Mouse (Mus musculus): ENCODE data around the gene Zfp704. TPM values are rescaled to one million over a fixed set of nuclear protein-coding genes. Genes with fewer than 3 reads are reported as not detected.

Zfp704 gene
- total RNA-seq, 2 experiments from 2014 or later = 28.8 to 30.4 TPM

DNA sequence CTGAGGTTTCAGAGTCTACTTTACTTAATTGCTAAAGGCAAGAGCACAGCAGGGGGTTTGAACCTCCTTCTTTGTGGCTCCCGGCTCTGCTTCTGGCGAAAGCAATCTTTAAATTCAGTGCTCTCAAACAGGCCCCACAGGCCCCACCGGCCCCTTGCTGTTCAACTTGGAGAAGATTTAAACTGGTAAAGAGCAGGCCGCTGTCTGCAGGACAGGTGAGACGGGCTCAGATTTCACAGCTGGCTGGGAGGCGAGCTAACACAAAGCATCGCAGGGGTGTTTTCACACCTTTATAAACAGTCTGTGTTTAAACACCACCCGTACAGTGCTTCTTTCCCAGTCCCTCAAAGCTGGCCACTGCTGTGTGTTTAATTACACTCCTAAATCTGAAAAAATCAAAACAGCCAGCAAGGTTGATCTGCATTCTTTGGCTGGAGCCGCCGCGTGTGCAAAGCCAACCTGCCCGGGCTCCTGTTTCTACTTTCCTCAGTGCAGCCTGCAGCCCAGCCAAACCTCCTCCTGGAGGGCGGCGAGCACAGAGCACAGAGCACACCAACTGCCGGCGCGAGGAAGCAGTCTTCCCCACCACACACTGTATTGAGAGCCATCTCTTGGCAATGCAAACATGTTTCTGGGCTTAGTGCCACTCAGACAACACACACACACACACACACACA is 89.7 kb downstream of the Zfp704 start:
- peak; percentile 59 to 74 for DNase-seq (ENCODE audit: low spot score in 2 of 2)

DNA sequence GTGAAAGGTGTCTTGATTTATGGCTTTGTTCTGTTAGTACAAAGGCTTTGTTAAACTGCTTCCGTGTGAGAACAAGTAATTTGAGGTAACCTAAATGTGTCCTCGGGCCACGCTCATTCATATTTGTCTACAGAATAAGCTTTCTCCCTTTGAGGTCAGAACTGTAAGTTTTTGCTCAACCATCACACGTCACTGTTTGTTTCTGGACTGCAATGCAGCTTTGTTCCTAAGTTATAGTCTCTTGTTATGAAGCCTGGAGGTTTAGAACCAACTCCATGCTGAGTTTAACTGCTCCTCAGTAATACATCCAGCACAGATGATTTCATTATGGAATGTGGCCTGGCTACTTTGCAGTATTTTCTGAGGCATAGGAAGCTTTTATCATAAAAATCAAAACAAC is 90.4 kb downstream of the Zfp704 start:
- DNase-seq (ENCODE audit: low spot score in 2 of 2) = no peak

DNA sequence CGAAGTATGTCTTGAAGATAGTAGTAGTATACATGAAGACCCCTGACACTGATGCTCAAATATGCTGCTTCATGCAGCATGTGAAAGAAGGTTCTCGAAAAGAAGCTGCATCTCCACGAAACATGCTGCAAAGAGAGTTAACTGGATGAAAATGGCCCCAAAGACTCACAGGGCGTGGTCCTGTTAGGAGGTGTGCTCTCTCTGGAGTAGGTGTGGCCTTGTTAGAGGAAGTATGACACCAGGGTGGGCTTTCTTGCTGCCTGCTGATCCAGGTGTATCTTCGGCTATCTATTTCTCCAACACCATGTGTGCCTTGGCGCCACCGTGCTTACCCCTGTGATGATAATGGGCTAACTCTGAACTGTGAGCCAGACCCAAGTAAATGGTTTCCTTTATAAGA is 90.9 kb downstream of the Zfp704 start:
- no peak for DNase-seq (ENCODE audit: low spot score in 2 of 2)

DNA sequence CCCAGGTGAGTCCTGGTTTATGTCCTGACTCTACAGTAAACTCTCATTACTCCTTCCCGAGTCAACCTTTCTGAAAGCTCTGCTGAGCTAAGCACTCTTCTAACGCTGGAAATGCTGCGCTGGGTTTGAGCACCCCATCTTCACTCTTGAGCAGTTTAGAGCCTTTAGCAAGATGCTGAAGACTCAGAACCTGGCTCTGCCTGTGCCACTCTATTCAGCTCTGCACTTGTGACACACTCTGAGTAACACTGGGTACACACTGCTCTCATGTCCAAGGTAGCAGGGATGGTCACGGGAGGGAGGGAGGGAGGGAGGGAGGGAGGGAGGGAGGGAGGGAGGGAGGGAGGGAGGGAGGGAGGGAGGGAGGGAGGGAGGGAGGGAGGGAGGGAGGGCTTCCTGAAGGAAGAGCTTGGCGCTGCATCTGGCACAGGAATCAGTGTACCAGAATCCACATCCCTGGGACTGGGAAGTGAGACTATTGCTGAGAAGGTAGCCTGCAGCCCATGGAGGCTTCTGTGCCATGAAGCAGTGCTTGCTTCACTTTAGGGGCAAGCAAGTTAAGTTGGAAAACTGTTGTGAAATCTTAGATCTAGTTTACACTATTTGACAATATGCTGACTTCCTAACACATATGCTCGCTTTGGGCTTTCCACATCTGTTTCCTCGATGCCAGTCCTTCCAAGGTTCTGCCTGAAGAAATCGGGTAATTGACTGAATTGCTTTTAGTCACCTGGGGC is 93.6 kb downstream of the Zfp704 start:
- no peak for DNase-seq (ENCODE audit: low spot score in 2 of 2)

DNA sequence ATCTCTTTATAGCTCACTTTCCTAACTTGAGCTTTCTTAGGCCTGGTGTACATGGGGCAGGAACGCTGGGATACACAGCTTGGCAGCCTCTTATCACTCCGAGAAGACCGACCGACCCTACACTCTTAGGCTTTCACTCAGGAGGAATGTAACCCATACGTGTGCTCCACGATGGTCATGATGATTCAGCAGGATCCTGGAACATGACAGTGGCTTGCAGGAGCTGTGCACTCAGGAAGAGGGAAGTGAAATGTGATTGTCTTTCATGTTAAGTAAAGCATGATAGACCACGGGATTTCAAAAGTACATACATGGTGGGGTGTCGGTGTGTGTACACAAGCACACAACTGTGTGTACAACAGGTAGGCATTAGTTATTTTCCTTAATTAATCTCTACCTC is 94.4 kb downstream of the Zfp704 start:
- no peak for DNase-seq (ENCODE audit: low spot score in 2 of 2)

DNA sequence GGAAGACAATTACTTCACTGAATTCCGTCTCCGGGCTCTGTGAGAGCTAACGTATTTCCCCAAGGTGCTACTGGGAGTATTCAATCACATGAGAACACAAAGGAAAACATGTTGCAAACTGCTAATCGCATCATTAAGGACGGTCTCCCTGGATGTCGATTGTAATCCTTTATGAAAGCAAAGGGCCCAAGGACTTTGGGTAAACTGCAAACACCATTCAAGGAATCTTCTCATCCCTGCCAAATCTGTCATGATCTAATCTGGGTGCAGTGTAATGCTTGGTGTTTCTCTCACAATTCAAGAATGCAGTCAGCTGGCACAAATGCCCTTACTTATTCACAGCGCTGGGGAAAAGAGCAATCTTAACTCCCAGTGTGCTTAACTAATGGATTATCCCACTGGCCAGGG is 96.2 kb downstream of the Zfp704 start:
- DNase-seq (ENCODE audit: low spot score in 2 of 2) = no peak

DNA sequence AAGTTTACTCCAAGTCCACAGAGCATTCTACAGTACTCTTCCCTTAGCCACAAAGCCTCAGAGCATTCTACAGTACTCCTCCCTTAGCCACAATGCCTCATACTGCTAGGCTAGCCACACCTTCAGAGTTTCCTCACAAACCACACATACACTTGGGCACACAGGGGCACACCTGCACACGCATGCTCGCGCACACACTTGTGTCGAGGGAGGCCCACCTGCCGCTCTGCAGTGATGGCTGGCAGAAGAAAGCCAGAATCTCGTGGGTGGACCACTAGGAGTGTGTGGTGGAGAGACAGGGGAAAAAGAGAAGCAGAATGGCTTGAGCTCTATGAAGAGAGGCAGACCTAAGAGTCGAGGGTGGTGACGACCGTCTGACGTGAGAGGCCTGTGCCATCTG is 97.7 kb downstream of the Zfp704 start:
- no peak for DNase-seq (ENCODE audit: low spot score in 2 of 2)

DNA sequence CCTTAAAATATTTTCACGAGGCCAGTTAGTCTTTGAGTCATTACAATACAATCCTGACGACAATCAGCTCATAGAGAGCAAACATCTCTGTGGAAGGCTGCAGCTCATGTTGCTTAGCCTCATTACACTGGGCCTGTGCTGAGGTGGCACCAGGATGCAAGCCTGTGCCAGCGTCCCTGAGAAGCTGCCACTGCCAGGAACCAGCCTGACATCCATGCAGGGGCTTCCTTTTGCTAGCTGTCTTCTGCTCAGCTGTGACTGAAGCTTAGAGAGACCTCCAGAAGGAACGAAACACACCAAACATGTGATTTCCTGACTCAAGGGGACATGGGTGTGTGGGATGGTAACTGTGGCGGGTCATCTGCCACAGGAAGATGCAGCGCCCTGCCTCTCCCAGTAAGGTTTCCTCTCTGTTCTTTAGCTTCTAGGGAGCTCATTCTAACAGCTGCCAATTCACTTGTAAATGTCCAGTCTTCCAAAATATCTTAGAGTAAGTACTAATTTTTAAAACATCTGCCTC is 104.1 kb downstream of the Zfp704 start:
- no peak for DNase-seq (ENCODE audit: low spot score in 2 of 2)

DNA sequence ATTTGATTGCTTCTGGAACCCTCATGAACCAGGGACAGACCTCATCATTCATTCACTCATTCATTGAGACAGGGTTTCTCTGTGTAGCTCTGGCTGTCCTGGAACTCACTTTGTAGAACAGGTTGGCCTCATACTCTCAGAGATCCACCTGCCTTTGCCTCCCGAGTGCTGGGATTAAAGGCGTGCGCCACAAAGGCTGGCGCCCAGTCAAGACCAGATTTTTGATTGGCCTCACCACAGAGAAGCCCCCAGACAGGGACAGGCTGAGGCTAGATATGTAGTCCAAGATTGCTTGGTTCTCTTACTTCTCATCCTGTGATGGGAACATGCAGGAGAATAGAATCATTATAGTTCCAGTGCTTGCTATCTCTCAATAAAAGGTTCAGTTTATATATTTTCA is 105.5 kb downstream of the Zfp704 start:
- DNase-seq (ENCODE audit: low spot score in 2 of 2) = no peak

DNA sequence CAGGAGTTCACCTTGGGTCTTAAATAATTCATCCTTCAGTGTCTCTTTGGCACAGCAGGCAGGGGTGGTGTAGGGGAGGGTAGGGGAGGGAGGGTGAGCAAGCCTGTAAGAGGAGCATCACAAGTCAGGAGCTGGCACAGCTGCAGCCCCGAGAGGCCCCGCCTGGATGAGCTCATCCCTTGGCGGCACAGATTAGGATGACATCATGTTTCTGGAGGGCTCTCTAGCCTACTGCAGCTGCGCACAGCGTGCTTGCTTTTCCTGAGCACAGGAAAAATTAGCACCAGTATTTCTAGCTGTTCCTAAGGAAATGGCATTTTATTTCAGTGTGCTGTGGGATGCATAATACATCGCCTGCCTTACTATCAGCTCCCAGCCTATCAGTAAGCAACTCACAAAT is 109.2 kb downstream of the Zfp704 start:
- peak; percentile 88 to 92 for DNase-seq (ENCODE audit: low spot score in 2 of 2)

DNA sequence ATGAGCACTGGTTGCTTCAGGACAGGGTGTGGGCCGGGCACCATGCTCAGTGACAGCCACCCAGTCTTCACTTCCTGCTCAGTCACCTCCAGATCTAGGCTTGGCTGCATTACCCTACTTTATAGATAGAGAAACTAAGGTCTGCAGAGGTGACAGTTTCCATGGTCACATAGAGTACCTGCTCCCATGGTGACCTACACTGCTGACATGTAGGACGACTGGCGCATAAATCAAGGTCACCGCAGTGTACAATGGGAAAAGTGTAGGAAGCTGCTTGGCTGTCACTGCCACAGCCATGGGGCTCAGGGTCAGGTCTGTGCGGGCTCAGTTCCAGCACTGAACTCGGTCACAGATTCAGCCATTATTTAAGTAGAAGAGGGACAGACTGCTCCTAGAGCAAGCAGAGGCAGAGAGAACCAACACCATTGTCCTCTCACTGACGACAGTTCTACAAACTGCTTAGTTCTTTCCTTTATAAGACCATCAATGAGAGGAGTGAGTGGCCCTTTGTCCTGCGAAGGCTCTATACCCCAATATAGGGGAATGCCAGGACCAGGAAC is 109.8 kb downstream of the Zfp704 start:
- DNase-seq (ENCODE audit: low spot score in 2 of 2) = peak in 1 of 2 experiments; percentile 18

DNA sequence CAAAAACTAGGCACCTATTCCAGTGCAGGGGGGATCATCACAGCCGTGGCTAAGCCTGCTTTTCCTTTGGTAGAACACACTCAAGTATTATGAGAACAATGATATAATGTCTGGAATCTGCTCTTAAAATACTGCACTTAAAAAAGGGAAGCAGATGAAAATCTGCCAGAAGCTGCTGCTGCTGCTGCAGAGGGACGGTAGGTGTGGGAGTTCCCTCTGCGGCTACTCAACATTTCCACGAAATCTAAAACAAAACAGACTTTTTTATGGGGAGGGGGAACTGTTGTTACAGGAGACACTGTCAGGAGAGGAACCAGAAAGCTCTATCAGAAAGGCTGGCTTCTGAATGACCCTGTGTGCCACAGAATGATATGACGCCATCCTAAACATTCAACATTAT is 110.4 kb downstream of the Zfp704 start:
- no peak for DNase-seq (ENCODE audit: low spot score in 2 of 2)

DNA sequence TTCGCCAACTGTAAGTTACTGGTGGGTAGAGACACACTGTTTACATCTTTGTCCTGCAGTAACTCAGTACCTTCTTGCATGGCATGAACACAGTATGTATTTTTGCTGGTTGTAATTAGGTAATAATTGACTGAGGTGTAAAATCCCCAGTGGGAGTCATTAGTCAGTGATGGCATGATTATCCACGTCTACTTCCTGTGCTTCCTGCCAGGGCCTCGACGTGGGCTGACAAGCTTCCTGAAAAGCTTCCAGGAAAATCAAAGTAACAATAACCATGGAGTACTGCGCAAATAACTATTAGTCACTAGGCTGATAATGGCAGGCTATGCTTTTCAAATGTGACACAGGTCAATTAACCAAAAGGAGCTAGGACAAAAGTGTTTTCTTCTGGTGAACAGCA is 112.6 kb downstream of the Zfp704 start:
- DNase-seq (ENCODE audit: low spot score in 2 of 2) = no peak

DNA sequence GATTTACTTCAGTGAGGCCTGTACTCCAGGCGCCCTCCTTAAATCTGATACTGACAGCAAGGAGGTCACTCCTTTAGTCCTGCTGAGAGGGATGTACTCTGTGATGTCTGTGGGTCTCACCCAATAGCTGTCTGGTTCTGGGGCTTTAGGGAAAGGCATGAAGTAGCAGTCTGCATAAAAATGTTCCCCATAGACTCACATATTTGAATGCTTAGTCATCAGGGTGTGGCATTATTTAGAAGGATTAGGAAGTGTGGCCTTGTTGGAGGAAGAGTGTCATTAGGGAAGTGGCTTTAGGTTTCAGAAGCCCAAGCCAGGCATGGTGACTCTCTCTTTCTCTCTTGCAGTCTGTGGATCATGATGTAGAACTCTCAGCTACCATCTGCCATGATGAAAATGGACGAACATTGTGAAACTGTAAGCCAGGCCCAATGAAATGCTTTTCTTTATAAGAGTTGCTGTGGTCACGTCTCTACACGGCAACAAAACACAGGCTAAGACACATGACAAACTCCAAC is 118.1 kb downstream of the Zfp704 start:
- no peak for DNase-seq (ENCODE audit: low spot score in 2 of 2)

DNA sequence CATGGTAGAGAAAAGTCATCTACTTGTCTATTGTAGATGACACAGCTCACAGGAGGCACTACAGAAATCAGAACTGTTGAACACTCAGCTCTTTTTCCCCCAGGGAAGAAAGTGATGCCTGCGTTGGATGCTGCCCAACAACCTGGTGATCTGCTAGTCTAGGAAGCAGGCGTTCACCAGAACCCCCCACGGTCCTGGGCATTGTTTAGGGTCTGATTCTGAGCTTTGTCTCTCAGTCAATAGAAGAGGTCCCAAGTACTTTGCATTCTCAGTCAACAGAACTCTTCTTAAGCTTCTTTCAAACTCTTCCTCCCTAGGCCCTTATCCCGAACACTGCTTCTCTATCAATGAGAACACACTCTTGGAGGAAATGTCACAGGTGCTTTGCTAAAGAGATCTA is 122.2 kb downstream of the Zfp704 start:
- DNase-seq (ENCODE audit: low spot score in 2 of 2) = no peak

DNA sequence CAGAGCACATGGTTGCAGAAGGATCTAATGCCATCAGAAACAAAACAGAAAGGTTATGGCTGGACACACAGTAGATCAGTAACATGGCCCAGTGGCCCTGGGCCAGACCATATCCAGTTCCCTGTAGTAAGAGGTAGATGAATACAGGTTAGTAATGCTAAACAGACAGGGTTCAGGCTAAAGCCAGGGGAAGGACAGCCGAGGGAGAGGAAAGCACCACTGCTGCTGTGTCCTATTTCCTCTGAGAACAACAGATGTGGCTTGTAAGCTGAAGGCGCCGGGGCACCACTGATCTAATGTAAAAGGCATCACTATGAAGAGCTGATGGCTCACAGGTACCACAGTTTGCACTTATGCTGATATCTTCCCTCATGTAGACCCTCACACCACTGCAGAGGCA is 124.4 kb downstream of the Zfp704 start:
- no peak for DNase-seq (ENCODE audit: low spot score in 2 of 2)

DNA sequence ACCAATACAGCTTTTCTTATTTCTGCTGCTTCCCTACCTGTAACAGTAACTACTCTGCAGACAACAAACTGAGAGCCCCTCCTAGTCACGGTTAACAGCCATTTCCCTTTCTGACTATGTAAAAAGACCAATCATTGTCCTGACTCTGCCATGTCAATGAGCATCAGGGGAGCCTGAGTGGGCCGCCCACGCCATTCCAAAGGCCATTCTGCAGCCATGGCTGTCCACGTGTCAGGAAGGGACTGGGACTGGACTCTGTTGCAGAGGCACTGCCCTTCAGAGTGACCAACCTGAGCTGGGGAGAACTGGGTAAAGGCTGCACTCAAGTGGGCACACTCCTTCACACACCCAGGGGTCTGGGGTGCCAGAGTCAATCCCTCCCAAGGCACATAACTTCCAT is 127.9 kb downstream of the Zfp704 start:
- no peak for DNase-seq (ENCODE audit: low spot score in 2 of 2)

DNA sequence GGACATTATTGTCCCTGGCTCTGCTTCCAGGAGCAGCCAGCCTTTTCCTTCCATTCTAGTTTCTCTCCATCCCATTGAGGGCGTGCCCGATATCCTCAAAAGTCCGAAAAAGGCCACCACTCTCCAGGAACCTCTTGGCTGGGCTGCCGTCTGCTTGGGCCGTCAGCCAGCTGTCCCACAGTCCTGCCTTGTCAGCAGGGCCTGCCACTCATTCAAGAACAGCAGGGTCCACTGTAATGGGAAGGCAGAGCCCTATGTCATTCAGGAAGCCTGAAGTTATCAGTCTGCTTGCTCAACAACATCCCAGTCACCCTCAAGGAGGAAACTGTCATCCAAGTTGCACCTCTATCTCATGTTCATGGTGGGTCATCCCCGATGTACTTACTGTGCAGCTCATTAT is 128.5 kb downstream of the Zfp704 start:
- DNase-seq (ENCODE audit: low spot score in 2 of 2) = no peak

DNA sequence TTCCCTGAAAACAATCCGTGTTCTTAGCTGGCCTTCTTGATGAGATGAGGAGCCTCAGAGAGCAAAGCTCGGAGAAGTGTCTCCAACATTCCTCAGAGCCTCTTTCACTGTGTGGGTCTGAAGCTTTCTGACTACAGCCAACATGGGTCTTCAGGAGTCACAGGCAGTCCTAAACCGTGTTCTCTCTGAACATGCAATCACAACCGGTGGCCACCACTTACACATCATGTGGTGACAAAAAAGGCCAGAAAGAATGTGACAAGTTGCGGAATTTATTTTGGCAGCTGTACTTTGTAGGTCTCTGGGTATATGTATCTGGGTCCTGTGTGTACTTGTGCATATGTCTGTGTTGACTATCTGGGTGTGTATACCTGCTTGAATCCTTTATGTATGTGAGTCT is 128.9 kb downstream of the Zfp704 start:
- no peak for DNase-seq (ENCODE audit: low spot score in 2 of 2)

DNA sequence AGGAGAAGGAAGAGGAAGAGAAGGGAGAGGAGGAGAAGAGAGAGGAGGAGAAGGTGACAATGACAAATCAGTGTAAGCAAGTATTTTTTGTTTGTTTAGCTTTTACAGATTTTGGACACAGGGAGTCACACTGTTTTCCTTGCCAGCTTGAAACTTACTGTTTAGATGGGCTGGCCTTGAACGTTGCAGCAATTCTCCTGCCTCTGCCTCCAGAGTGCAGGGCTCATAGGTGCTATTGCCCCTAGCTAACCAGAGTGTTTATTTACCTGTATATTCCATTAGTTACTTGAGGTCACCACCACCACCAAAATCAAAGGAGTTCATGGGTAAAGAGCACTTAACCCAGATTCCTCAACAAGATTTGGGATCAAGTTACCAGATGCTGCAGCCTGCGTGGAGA is 132.5 kb downstream of the Zfp704 start:
- no peak for DNase-seq (ENCODE audit: low spot score in 2 of 2)

DNA sequence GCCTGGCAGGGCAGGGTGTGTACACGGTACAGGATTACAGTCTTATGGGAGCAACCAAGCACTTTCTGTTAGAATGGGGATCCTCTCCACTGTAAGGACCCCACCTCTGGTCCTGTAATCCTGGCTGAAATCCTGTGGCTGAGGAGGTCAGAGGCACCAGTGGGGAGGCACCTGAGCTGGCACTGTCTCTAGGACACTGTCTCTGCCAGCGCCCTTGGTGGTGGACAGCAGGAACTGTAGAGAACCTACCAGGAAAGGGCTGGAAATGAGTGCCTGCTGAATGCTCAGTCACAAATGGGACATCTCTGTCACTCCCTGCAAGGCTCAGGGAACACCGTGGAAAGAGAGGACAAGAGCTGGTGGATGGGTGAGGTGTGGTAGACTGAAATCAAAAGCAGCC is 133.5 kb downstream of the Zfp704 start:
- DNase-seq (ENCODE audit: low spot score in 2 of 2) = no peak

DNA sequence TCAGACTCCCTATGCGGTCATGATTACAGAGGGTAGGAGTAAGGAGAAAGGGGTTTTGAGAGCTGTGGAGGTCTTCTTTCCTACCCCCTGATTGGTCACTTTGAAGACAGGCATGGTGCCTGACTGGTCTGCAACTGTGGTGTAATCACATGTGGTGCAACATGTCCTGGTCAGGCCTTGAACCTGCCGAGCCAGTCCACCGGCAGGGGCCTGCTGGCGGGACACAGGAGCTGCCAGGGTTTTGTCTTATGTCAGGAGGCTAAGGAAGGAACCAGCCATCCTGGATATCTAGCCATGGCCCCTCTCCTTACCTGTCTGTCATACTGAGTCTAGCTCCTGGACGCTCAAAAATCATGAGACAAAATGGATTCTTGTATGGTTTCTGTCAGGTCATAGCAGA is 134.4 kb downstream of the Zfp704 start:
- DNase-seq (ENCODE audit: low spot score in 2 of 2) = no peak
